Mouse (Mus musculus) liver, adult 2 months (tissue): ENCODE data around the gene Gskip. TPM values are rescaled to one million over a fixed set of nuclear protein-coding genes. Genes with fewer than 3 reads are reported as not detected.

Source experiments
- DNase-seq: peaks from one replicate; pipeline ENCODE4 v3.0.0-alpha.2; 2011; ENCODE audit warnings: low read depth, low spot score; ENCODE audit errors: extremely low read depth
- H3K27ac ChIP-seq: fragments of 200-500 bp; replicated peaks from 2 replicates; pipeline ENCODE4 v1.5.1; 2012; ENCODE audit warnings: low read depth, mild to moderate bottlenecking, control low read depth, inconsistent platforms, low read length; ENCODE audit not compliant: insufficient read depth
- H3K27me3 ChIP-seq: fragments of 200-500 bp; 2 replicates; pipeline ENCODE4 v1.6.1; 2012; ENCODE audit warnings: mild to moderate bottlenecking, moderate library complexity, low read length, inconsistent platforms; ENCODE audit not compliant: control insufficient read depth, insufficient read depth
- H3K36me3 ChIP-seq: fragments of 200-500 bp; 2 replicates; pipeline ENCODE4 v1.6.1; 2012; ENCODE audit warnings: low read length, inconsistent platforms; ENCODE audit not compliant: control insufficient read depth, insufficient read depth
- H3K4me1 ChIP-seq: fragments of 200-500 bp; 2 replicates; pipeline ENCODE4 v1.6.1; 2011; ENCODE audit warnings: low read length; ENCODE audit not compliant: control insufficient read depth, insufficient read depth
- H3K4me3 ChIP-seq: fragments of 200-500 bp; 2 replicates; pipeline ENCODE4 v1.5.1; 2011; ENCODE audit warnings: low read depth, mild to moderate bottlenecking, control low read depth, low read length, moderate library complexity; ENCODE audit not compliant: insufficient read depth
- H3K79me2 ChIP-seq: fragments of 200-500 bp; 2 replicates; pipeline ENCODE4 v1.6.1; 2012; ENCODE audit warnings: inconsistent platforms, mild to moderate bottlenecking, low read length, moderate library complexity; ENCODE audit not compliant: control insufficient read depth, insufficient read depth
- H3K9ac ChIP-seq: fragments of 200-500 bp; 2 replicates; pipeline ENCODE4 v1.6.1; 2012; ENCODE audit warnings: low read depth, mild to moderate bottlenecking, control low read depth, inconsistent platforms, low read length
- CTCF ChIP-seq: fragments of 200-500 bp; IDR thresholded peaks from 2 replicates; pipeline ENCODE4 v1.5.1; 2011; ENCODE audit warnings: low read depth, low read length, control low read depth
- POLR2A ChIP-seq: fragments of 200-500 bp; IDR thresholded peaks from 2 replicates; pipeline ENCODE4 v1.6.1; 2011; ENCODE audit warnings: low read length, control low read depth; ENCODE audit not compliant: insufficient read depth; ENCODE audit errors: extremely low read depth
- WGBS: fragments of 180-500 bp; shearing (Covaris S2); methylation state at CpG from one replicate; pipeline ENCODE4 v1.1.7; 2018; 5-methylcytosine and 5-hydroxymethylcytosine counted together
- polyA plus RNA-seq: library from polyadenylated mRNA; depleted of rRNA; stranded (reverse); fragments of >200 nt; gene quantifications from 2 replicates; pipeline ENCODE4 v1.2.3, GENCODE M21; 2012
- total RNA-seq: library from RNA; depleted of rRNA; stranded (reverse); fragments of >200 nt; gene quantifications from 2 replicates; pipeline ENCODE4 v1.2.3, GENCODE M21; 2014

Gskip gene
- total and polyA plus RNA-seq, 2 experiments: 2.8 to 9.2 TPM

DNA sequence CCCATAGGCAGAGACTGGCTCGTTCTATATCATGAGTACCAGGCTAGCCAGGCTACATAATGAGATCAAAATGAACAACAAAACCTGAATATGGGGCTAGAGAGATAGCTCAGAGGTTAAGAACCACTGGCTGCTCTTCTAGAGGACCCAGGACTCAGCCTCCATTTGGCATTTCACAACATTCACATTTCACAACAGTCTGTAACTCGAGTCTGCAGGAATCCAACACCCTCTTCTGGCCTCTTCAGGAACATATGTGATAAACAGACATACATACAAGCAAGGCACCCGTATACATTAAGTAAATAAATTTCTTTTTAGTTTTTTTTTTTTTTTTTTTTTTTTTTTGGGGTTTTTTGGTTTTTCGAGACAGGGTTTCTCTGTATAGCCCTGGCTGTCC lies 3.9 kb downstream of the Gskip start:
- Histone ChIP-seq H3K9ac (no peak overlapping the region), H3K4me1 (peaks cover 6% of the 10 kb centered on the region), H3K79me2 (peaks cover 15% of the 10 kb centered on the region; the same call in 1 of the 2 replicates), H3K36me3 (no peaks in the 10 kb centered on the region; the same call in 1 of the 2 replicates), H3K27me3 (no peaks in the 10 kb centered on the region), H3K4me3 (no peak overlapping the region), H3K27ac (no peak overlapping the region)
- DNase-seq: peak; percentile 78
- WGBS: 67% methylated on average over 4 of the region's 4 CpGs
- TF ChIP-seq CTCF (peak; percentile 17; the same call in 1 of the 2 replicates), POLR2A (no peak)

DNA sequence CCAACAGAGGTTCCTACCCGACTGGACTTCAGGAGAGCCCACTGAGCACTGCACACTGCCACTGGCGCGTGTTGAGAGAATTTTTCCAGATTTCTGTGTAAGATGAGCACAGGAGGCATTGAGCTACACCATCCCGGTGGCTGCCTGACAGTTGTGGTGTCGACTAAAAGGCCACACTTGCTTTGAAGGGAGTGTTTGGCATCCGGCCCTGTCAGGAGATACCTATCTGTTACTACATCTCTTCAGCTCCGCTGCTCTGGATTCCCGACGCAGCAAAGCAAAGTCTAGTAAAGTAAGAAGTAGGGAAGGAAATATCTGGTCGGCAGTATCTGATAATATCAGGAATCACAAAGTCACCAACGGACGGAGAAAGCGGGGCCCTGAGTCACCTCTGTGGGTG lies 4.8 kb downstream of the Gskip start:
- no peak overlapping the region for H3K9ac ChIP-seq
- H3K27me3 ChIP-seq: no peaks in the 10 kb centered on the region
- TF ChIP-seq CTCF (no peak), POLR2A (no peak)
- peaks cover 6% of the 10 kb centered on the region for H3K4me1 ChIP-seq
- 76% methylated on average over 13 of the region's 13 CpGs for WGBS
- peaks cover 15% of the 10 kb centered on the region; the same call in 1 of the 2 replicates for H3K79me2 ChIP-seq
- no peak overlapping the region for H3K4me3 ChIP-seq
- no peaks in the 10 kb centered on the region; the same call in 1 of the 2 replicates for H3K36me3 ChIP-seq
- no peak for DNase-seq
- no peak overlapping the region for H3K27ac ChIP-seq

DNA sequence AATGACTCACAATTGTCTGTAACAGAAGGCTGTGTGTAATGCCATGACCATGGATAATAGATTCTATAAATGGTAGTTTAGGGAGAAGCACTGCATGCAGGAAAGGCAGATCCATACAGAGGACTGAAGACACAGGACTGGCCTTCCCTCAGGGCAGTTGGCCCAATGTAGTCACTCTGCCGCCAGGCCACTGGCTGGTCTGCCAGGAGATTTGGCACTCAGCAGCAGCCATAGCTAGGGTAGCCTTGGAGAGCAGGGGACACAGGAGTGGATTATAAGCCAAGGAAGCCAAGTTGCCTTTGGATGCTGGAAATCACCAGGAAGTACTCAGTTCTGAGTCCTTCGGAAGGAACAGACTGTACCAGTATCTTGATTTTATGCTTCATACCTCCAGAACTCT lies 9.4 kb downstream of the Gskip start:
- no peak overlapping the region for H3K9ac ChIP-seq
- TF ChIP-seq POLR2A (no peak), CTCF (no peak)
- 81% methylated on average over 2 of the region's 2 CpGs for WGBS
- H3K27me3 ChIP-seq: no peaks in the 10 kb centered on the region
- H3K4me1 ChIP-seq: no peaks in the 10 kb centered on the region
- no peaks in the 10 kb centered on the region; the same call in 1 of the 2 replicates for H3K36me3 ChIP-seq
- no peak overlapping the region for H3K27ac ChIP-seq
- no peak for DNase-seq
- no peak overlapping the region for H3K4me3 ChIP-seq
- H3K79me2 ChIP-seq: peaks cover 10% of the 10 kb centered on the region; the same call in 1 of the 2 replicates

DNA sequence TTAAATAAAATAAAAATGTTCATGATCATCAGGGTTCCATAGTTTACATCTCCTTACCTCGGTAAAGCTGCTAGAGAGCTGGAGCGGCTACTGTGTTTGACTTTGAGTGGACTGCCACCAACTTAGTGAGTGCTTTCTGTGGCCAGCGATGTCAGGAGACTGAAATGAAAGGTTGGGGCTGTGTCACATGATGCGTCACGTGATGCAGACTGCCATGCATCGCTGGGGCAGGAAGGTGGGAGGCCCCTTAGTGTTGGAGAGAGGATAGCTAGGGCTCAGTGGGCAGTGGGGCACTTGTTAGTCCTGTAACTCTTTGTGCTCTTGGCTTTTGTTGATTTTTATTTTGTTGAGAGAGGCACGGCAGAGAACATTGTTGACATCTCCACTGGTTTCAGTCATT lies 11.2 kb downstream of the Gskip start:
- TF ChIP-seq POLR2A (no peak), CTCF (no peak)
- Histone ChIP-seq H3K27me3 (no peaks in the 10 kb centered on the region), H3K27ac (no peak overlapping the region), H3K79me2 (0 out of 2 replicates have a peak, but pooled peaks cover under 1% of the 10 kb centered on the region), H3K36me3 (peaks cover 5% of the 10 kb centered on the region; the same call in 1 of the 2 replicates), H3K9ac (no peak overlapping the region), H3K4me3 (no peak overlapping the region), H3K4me1 (no peaks in the 10 kb centered on the region)
- no peak for DNase-seq
- 87% methylated on average over 7 of the region's 7 CpGs for WGBS

DNA sequence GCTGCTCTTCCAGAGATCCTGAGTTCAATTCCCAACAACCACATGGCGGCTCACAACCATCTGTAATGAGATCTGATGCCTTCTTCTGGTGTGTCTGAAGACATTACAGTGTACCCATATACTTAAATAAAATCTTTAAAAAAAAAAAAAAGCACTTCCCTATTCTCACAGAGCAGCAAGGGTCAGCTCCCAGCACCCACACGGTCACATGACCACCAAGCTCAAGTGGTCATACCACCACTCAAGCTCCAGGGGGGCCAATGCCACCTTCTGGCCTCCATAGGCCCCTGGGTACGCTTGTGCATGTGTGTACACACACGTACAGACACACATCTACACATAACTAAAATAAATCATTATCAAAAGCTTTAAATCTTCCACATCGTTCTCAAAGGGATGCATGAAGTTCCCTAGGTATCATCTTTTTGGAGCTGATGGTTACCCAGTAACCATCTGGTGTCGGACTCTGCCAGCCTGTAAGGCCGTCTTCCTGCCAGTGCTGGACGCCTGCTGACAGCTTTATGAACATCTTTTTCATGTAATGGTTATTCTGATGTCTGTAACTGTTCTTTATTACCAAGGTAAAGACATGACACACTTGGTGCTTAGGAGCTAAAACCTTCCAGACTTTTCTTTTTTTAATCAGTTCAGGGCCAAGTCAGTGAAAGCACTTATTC lies 12.6 kb downstream of the Gskip start:
- no peaks in the 10 kb centered on the region for H3K4me1 ChIP-seq
- H3K9ac ChIP-seq: no peak overlapping the region
- H3K27ac ChIP-seq: no peak overlapping the region
- no peak overlapping the region for H3K4me3 ChIP-seq
- H3K79me2 ChIP-seq: no peaks in the 10 kb centered on the region
- H3K36me3 ChIP-seq: peaks cover 11% of the 10 kb centered on the region; the same call in 1 of the 2 replicates
- DNase-seq: no peak
- WGBS: 96% methylated on average over 8 of the region's 8 CpGs
- H3K27me3 ChIP-seq: no peaks in the 10 kb centered on the region
- TF ChIP-seq CTCF: no peak
- TF ChIP-seq POLR2A: no peak

DNA sequence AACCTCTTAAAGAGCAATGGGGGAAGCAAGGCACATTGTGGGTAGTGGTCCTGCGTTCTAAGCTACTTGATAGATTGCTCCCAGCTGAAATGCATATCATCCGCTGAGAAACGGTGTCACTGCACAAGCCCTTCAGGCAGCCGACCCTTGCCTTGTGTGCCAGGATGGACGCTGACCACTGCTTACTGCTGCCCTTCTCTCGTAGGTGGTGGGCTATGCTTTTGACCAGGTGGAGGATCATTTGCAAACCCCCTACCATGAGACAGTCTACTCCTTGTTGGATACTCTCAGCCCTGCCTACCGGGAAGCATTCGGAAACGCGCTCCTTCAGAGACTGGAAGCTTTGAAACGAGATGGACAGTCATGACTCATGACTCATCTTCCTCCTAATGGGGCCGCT lies 15.8 kb downstream of the Gskip start:
- no peaks in the 10 kb centered on the region for H3K79me2 ChIP-seq
- H3K27ac ChIP-seq: no peak overlapping the region
- H3K4me1 ChIP-seq: no peaks in the 10 kb centered on the region
- no peak for DNase-seq
- peaks cover 11% of the 10 kb centered on the region; the same call in 1 of the 2 replicates for H3K36me3 ChIP-seq
- WGBS: 94% methylated on average over 12 of the region's 12 CpGs
- H3K9ac ChIP-seq: no peak overlapping the region
- H3K27me3 ChIP-seq: no peaks in the 10 kb centered on the region
- TF ChIP-seq CTCF (no peak), POLR2A (no peak)
- no peak overlapping the region for H3K4me3 ChIP-seq
